Mouse (Mus musculus) liver, postnatal 0 days (tissue): ENCODE data around the gene Pin1. TPM values are rescaled to one million over a fixed set of nuclear protein-coding genes. Genes with fewer than 3 reads are reported as not detected.

Experiments
- ATAC-seq: fragments of 200-750 bp; cut with Nextera tagmentation; 2 replicates; pipeline ENCODE4 v1.8.0; 2017; ENCODE audit warnings: mild to moderate bottlenecking, moderate library complexity
- DNase-seq: peaks from one replicate; pipeline ENCODE4 v3.0.0-alpha.2; 2016
- H3K27ac ChIP-seq: fragments of 300-500 bp; sonication (generic); 2 replicates; pipeline ENCODE4 v1.5.1; 2014; ENCODE audit warnings: antibody characterized with exemption, moderate library complexity, mild to moderate bottlenecking, low read depth
- H3K27me3 ChIP-seq: fragments of 300-500 bp; sonication (generic); 2 replicates; pipeline ENCODE4 v1.6.1; 2014; ENCODE audit warnings: low read length, control low read depth, mixed read lengths; ENCODE audit not compliant: insufficient read depth
- H3K36me3 ChIP-seq: fragments of 300-500 bp; sonication (generic); replicated peaks from 2 replicates; pipeline ENCODE4 v1.6.1; 2014; ENCODE audit warnings: mild to moderate bottlenecking, control low read depth, low read length, moderate library complexity, mixed read lengths; ENCODE audit not compliant: insufficient read depth
- H3K4me1 ChIP-seq: fragments of 300-500 bp; sonication (generic); 2 replicates; pipeline ENCODE4 v1.6.1; 2014; ENCODE audit warnings: antibody characterized with exemption, mild to moderate bottlenecking, control low read depth; ENCODE audit not compliant: insufficient read depth
- H3K4me2 ChIP-seq: fragments of 300-500 bp; sonication (generic); 2 replicates; pipeline ENCODE4 v1.6.1; 2014; ENCODE audit warnings: low read depth, mild to moderate bottlenecking, low read length, moderate library complexity, mixed read lengths
- H3K4me3 ChIP-seq: fragments of 300-500 bp; sonication (generic); 2 replicates; pipeline ENCODE4 v1.5.1; 2014; ENCODE audit warnings: low read depth, low read length
- H3K9ac ChIP-seq: fragments of 300-500 bp; sonication (generic); replicated peaks from 2 replicates; pipeline ENCODE4 v1.6.1; 2014; ENCODE audit warnings: mild to moderate bottlenecking, moderate library complexity
- H3K9me3 ChIP-seq: fragments of 300-500 bp; sonication (generic); 2 replicates; pipeline ENCODE4 v1.6.1; 2016; ENCODE audit warnings: mild to moderate bottlenecking, control low read depth, low read length, mixed read lengths
- CTCF ChIP-seq: sonication (generic); IDR thresholded peaks from 2 replicates; pipeline ENCODE4 v1.5.1; 2016; ENCODE audit warnings: antibody characterized with exemption, low read depth
- EP300 ChIP-seq: IDR thresholded peaks from 2 replicates; pipeline ENCODE4 v1.6.1; 2016; ENCODE audit warnings: antibody characterized with exemption, low read depth, mild to moderate bottlenecking
- WGBS: fragments of 180-500 bp; shearing (Covaris S2); extraction: QIAGEN DNeasy Blood & Tissue Kit; methylation state at CpG from one replicate; pipeline ENCODE4 v1.1.7; 2014; ENCODE audit not compliant: insufficient replicate concordance; 5-methylcytosine and 5-hydroxymethylcytosine counted together
- polyA plus RNA-seq: library from polyadenylated mRNA; unstranded; fragments of >200 nt; fragmentation: Nextera tagmentation; extraction: Ambion mirVana; gene quantifications from 2 replicates; pipeline ENCODE4 v1.2.1, GENCODE M21; 2015

The Pin1 gene
- polyA plus RNA-seq, 1 experiment from 2014 or later: 15.5 TPM

- no peak overlapping the region for H3K4me3 ChIP-seq
- peaks cover 8% of the 10 kb centered on the region; the same call in 1 of the 2 replicates for H3K27me3 ChIP-seq
- H3K9me3 ChIP-seq: no peaks in the 10 kb centered on the region
- no peaks in the 10 kb centered on the region for H3K4me1 ChIP-seq
- no peak overlapping the region for H3K9ac ChIP-seq
- DNase-seq (no peak), ATAC-seq (no peak)
- TF ChIP-seq EP300 (no peak), CTCF (no peak)
- H3K27ac ChIP-seq: no peak overlapping the region
- 79% methylated on average over 3 of the region's 3 CpGs for WGBS
- H3K36me3 ChIP-seq: no peaks in the 10 kb centered on the region
- H3K4me2 ChIP-seq: no peak overlapping the region
Observed at GRCm38 (mm10) chr9:20692863-20693262, 41.0 kb downstream of the Pin1 start.

GRCm38 (mm10) chr9:20694721-20695235 lies 42.9 kb downstream of the Pin1 start:
- WGBS: 5% methylated on average over 25 of the region's 25 CpGs
- H3K4me1 ChIP-seq: no peaks in the 10 kb centered on the region
- H3K9ac ChIP-seq: no peak overlapping the region
- DNase-seq: no peak
- H3K4me3 ChIP-seq: peak overlapping the region; percentile 39
- H3K27me3 ChIP-seq: peaks cover 8% of the 10 kb centered on the region; the same call in 1 of the 2 replicates
- peak overlapping the region; percentile 56 for H3K4me2 ChIP-seq
- TF ChIP-seq CTCF (no peak), EP300 (no peak)
- H3K36me3 ChIP-seq: no peaks in the 10 kb centered on the region
- ATAC-seq: no peak
- no peak overlapping the region for H3K27ac ChIP-seq
- H3K9me3 ChIP-seq: no peaks in the 10 kb centered on the region

GRCm38 (mm10) chr9:20696107-20696712 lies 44.3 kb downstream of the Pin1 start:
- no peak overlapping the region for H3K4me3 ChIP-seq
- no peaks in the 10 kb centered on the region for H3K36me3 ChIP-seq
- 55% methylated on average over 5 of the region's 5 CpGs for WGBS
- DNase-seq: no peak
- no peaks in the 10 kb centered on the region for H3K4me1 ChIP-seq
- TF ChIP-seq CTCF: no peak
- TF ChIP-seq EP300: no peak
- peaks cover 8% of the 10 kb centered on the region; the same call in 1 of the 2 replicates for H3K27me3 ChIP-seq
- H3K9ac ChIP-seq: no peak overlapping the region
- H3K9me3 ChIP-seq: no peaks in the 10 kb centered on the region
- no peak overlapping the region for H3K4me2 ChIP-seq
- no peak for ATAC-seq
- H3K27ac ChIP-seq: no peak overlapping the region

- Histone ChIP-seq H3K4me3 (no peak overlapping the region), H3K4me2 (no peak overlapping the region), H3K27me3 (peaks cover 8% of the 10 kb centered on the region; the same call in 1 of the 2 replicates), H3K9ac (no peak overlapping the region), H3K4me1 (no peaks in the 10 kb centered on the region), H3K27ac (no peak overlapping the region), H3K9me3 (no peaks in the 10 kb centered on the region), H3K36me3 (no peaks in the 10 kb centered on the region)
- 59% methylated on average over 8 of the region's 8 CpGs for WGBS
- TF ChIP-seq EP300: no peak
- no peak for ATAC-seq
- DNase-seq: no peak
Observed at GRCm38 (mm10) chr9:20697466-20697865, 45.6 kb downstream of the Pin1 start.

GRCm38 (mm10) chr9:20703832-20704380 lies 52.0 kb downstream of the Pin1 start:
- 63% methylated on average over 8 of the region's 8 CpGs for WGBS
- Histone ChIP-seq H3K27ac (no peak overlapping the region), H3K9ac (no peak overlapping the region), H3K4me3 (no peak overlapping the region), H3K9me3 (no peaks in the 10 kb centered on the region), H3K4me2 (no peak overlapping the region), H3K4me1 (no peaks in the 10 kb centered on the region), H3K27me3 (no peaks in the 10 kb centered on the region), H3K36me3 (no peaks in the 10 kb centered on the region)
- ATAC-seq (no peak), DNase-seq (no peak)
- TF ChIP-seq EP300 (no peak), CTCF (no peak)

GRCm38 (mm10) chr9:20705420-20705819 lies 53.5 kb downstream of the Pin1 start:
- no peaks in the 10 kb centered on the region for H3K4me1 ChIP-seq
- TF ChIP-seq CTCF: no peak
- no peak for TF ChIP-seq EP300
- no peaks in the 10 kb centered on the region for H3K36me3 ChIP-seq
- no peak overlapping the region for H3K9ac ChIP-seq
- ATAC-seq (no peak), DNase-seq (no peak)
- no peak overlapping the region for H3K27ac ChIP-seq
- H3K4me2 ChIP-seq: no peak overlapping the region
- no peaks in the 10 kb centered on the region for H3K9me3 ChIP-seq
- no peak overlapping the region for H3K4me3 ChIP-seq
- no peaks in the 10 kb centered on the region for H3K27me3 ChIP-seq
